29 mouse cellular contexts compared by ENCODE assay signal in the genomic region with DNA sequence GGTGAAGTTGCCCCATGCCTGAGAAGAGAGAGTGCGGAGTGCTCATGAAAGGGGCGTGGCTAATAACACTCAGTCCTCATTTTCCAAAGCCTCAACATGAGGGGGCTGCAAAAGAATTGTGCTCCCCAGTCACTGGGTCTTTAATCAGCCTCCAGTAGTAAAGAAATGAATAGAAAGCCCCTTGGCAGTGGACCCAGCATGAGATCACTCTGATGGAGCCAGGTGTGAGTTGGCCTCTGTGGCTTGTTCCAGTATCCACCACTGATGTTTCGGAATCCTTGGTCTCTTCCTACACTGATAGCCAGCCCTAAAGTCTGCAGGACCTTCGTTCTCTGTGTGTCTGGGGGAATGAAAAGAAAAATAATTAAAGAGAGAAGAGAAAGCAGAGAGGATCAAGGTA.
DNase-seq lines count a peak whose midpoint lies in the region; ATAC-seq and TF ChIP-seq lines count a peak whose summit lies in the region.
"Had no signal": no experiment of that assay in that cellular context is flagged by ENCODE, and none has a peak within 500 bp of the region (broad histone marks: within the 10 kb centered on the region; RNA-seq: fewer than 3 reads in every experiment).

No protein-coding gene starts in this region.

- H3K4me3 ChIP-seq in forebrain, embryonic 12.5 days (replicated peaks), result no peak overlapping the region
- H3K4me3 ChIP-seq in forebrain, postnatal 0 days (ENCODE audit: low read depth, low read length), result no peak overlapping the region
- no peak overlapping the region for H3K4me3 ChIP-seq in hindbrain, embryonic 14.5 days (replicated peaks; ENCODE audit: low read length)
- H3K4me3 ChIP-seq in hindbrain, embryonic 10.5 days, result no peak overlapping the region
- no peak overlapping the region for H3K4me3 ChIP-seq in midbrain, embryonic 15.5 days
- no peak overlapping the region for H3K4me3 ChIP-seq in midbrain, embryonic 11.5 days (ENCODE audit: low read depth, low read length)
- H3K4me3 ChIP-seq in neural tube, embryonic 14.5 days (ENCODE audit: low read depth, low read length), result no peak overlapping the region
- H3K4me3 ChIP-seq: heart, adult 2 months; heart, embryonic 12.5 days; layer of hippocampus, adult 2 months; left cerebral cortex, adult 2 months; neural tube, embryonic 12.5 days; stomach, embryonic 15.5 days had no signal

- no peak overlapping the region for H3K4me2 ChIP-seq in forebrain, embryonic 12.5 days
- H3K4me2 ChIP-seq in forebrain, postnatal 0 days (ENCODE audit: low read depth), result no peak overlapping the region
- H3K4me2 ChIP-seq in hindbrain, embryonic 14.5 days (replicated peaks), result no peak overlapping the region
- H3K4me2 ChIP-seq in midbrain, embryonic 15.5 days, result no peak overlapping the region
- no peak overlapping the region for H3K4me2 ChIP-seq in midbrain, embryonic 11.5 days
- no peak overlapping the region for H3K4me2 ChIP-seq in neural tube, embryonic 14.5 days (ENCODE audit: low read depth, low read length)
- H3K4me2 ChIP-seq: heart, embryonic 12.5 days; neural tube, embryonic 12.5 days; stomach, embryonic 15.5 days had no signal

- no peaks in the 10 kb centered on the region for H3K27me3 ChIP-seq in forebrain, embryonic 12.5 days
- no peaks in the 10 kb centered on the region for H3K27me3 ChIP-seq in forebrain, postnatal 0 days (ENCODE audit: insufficient read depth, low read length)
- no peaks in the 10 kb centered on the region for H3K27me3 ChIP-seq in hindbrain, embryonic 14.5 days (ENCODE audit: control insufficient read depth, insufficient read depth, low read length)
- H3K27me3 ChIP-seq in hindbrain, embryonic 10.5 days (ENCODE audit: insufficient read depth, poor library complexity, severe bottlenecking), result no peaks in the 10 kb centered on the region
- H3K27me3 ChIP-seq in midbrain, embryonic 15.5 days (replicated peaks), result no peaks in the 10 kb centered on the region
- no peaks in the 10 kb centered on the region for H3K27me3 ChIP-seq in midbrain, embryonic 11.5 days (ENCODE audit: control insufficient read depth, insufficient read depth, low read length)
- no peaks in the 10 kb centered on the region for H3K27me3 ChIP-seq in neural tube, embryonic 14.5 days (ENCODE audit: control insufficient read depth, insufficient read depth, low read length)
- H3K27me3 ChIP-seq: CH12.LX; heart, embryonic 12.5 days; neural tube, embryonic 12.5 days; stomach, embryonic 15.5 days had no signal

- peaks cover 9% of the 10 kb centered on the region; the same call in 1 of the 2 replicates for H3K4me1 ChIP-seq in forebrain, embryonic 12.5 days
- H3K4me1 ChIP-seq in forebrain, postnatal 0 days (ENCODE audit: insufficient read depth), result no peaks in the 10 kb centered on the region
- 0 out of 2 replicates have a peak, but pooled peaks cover 5% of the 10 kb centered on the region for H3K4me1 ChIP-seq in hindbrain, embryonic 14.5 days (replicated peaks; ENCODE audit: control insufficient read depth, insufficient read depth, low read length)
- no peaks in the 10 kb centered on the region for H3K4me1 ChIP-seq in hindbrain, embryonic 10.5 days (replicated peaks)
- H3K4me1 ChIP-seq in midbrain, embryonic 15.5 days, result peaks cover 9% of the 10 kb centered on the region; the same call in 1 of the 2 replicates
- no peaks in the 10 kb centered on the region for H3K4me1 ChIP-seq in midbrain, embryonic 11.5 days (ENCODE audit: control insufficient read depth, insufficient read depth, low read length)
- H3K4me1 ChIP-seq in neural tube, embryonic 14.5 days (ENCODE audit: control insufficient read depth, insufficient read depth, low read length), result peaks cover 4% of the 10 kb centered on the region; the same call in 1 of the 2 replicates
- H3K4me1 ChIP-seq: heart, embryonic 12.5 days; stomach, embryonic 15.5 days had no signal

- ATAC-seq in forebrain, embryonic 12.5 days (ENCODE audit: low FRiP score), result peak; percentile 43; the same call in 1 of the 2 replicates
- ATAC-seq in forebrain, postnatal 0 days, result no peak
- ATAC-seq in hindbrain, embryonic 14.5 days (ENCODE audit: low FRiP score), result no peak
- ATAC-seq in midbrain, embryonic 15.5 days (replicated peaks), result peak; percentile 25; the same call in 1 of the 2 replicates
- ATAC-seq in midbrain, embryonic 11.5 days (ENCODE audit: low FRiP score), result no peak
- 0 out of 2 replicates have a peak, but pooled peaks have one; percentile 25 for ATAC-seq in neural tube, embryonic 14.5 days (ENCODE audit: low read depth)
- ATAC-seq: activated CD4-positive, CD25-positive, alpha-beta regulatory T cell, adult 4 months had no signal

- H3K9me3 ChIP-seq in forebrain, embryonic 12.5 days, result no peaks in the 10 kb centered on the region
- no peaks in the 10 kb centered on the region for H3K9me3 ChIP-seq in forebrain, postnatal 0 days (ENCODE audit: low read length)
- H3K9me3 ChIP-seq in hindbrain, embryonic 14.5 days (ENCODE audit: control insufficient read depth, low read length), result no peaks in the 10 kb centered on the region
- H3K9me3 ChIP-seq in hindbrain, embryonic 10.5 days, result no peaks in the 10 kb centered on the region
- no peaks in the 10 kb centered on the region for H3K9me3 ChIP-seq in midbrain, embryonic 15.5 days
- no peaks in the 10 kb centered on the region for H3K9me3 ChIP-seq in midbrain, embryonic 11.5 days (ENCODE audit: control insufficient read depth, low read length)
- H3K9me3 ChIP-seq in neural tube, embryonic 14.5 days (ENCODE audit: control insufficient read depth, low read length), result no peaks in the 10 kb centered on the region
- H3K9me3 ChIP-seq: heart, embryonic 12.5 days; neural tube, embryonic 12.5 days; stomach, embryonic 15.5 days had no signal

- H3K27ac ChIP-seq in forebrain, embryonic 12.5 days, result no peak overlapping the region; the same call in 1 of the 2 replicates
- H3K27ac ChIP-seq in forebrain, postnatal 0 days (ENCODE audit: low read depth, low read length), result no peak overlapping the region
- H3K27ac ChIP-seq in hindbrain, embryonic 14.5 days, result 0 out of 2 replicates have a peak overlapping the region, but pooled peaks have one; percentile 26
- no peak overlapping the region for H3K27ac ChIP-seq in hindbrain, embryonic 10.5 days
- no peak overlapping the region for H3K27ac ChIP-seq in midbrain, embryonic 15.5 days
- no peak overlapping the region for H3K27ac ChIP-seq in midbrain, embryonic 11.5 days (ENCODE audit: low read depth, low read length)
- H3K27ac ChIP-seq in neural tube, embryonic 14.5 days (ENCODE audit: low read depth, low read length), result no peak overlapping the region
- H3K27ac ChIP-seq: heart, adult 2 months; layer of hippocampus, adult 2 months; left cerebral cortex, adult 2 months; liver, embryonic 14.5 days; macrophage; neural tube, embryonic 12.5 days; stomach, embryonic 15.5 days had no signal

- no peak for TF ChIP-seq CTCF in forebrain, postnatal 0 days (IDR thresholded peaks at IDR 0.05; ENCODE audit: low read depth)

- DNase-seq in forebrain, postnatal 0 days, result no peak
- no peak for DNase-seq in hindbrain, embryonic 14.5 days (ENCODE audit: low spot score)
- DNase-seq in hindbrain, embryonic 10.5 days (ENCODE audit: low spot score), result no peak
- no peak for DNase-seq in midbrain, embryonic 11.5 days (ENCODE audit: low spot score, missing footprints)
- no peak for DNase-seq in adrenal gland, postnatal 14 days
- DNase-seq: adrenal gland, adult 2 months; cerebellum, adult 11 months; cerebellum, adult 9-10 months; cerebellum, postnatal 36 days; heart, adult 2 months; heart, postnatal 4 days; kidney, adult 18-20 months; kidney, postnatal 36 days; liver; lung, adult 2 months; lung, postnatal 10 days; right cerebral cortex, postnatal 25 days had no signal

- H3K9ac ChIP-seq in forebrain, embryonic 12.5 days, result no peak overlapping the region
- H3K9ac ChIP-seq in forebrain, postnatal 0 days, result no peak overlapping the region
- H3K9ac ChIP-seq in hindbrain, embryonic 14.5 days, result no peak overlapping the region
- no peak overlapping the region for H3K9ac ChIP-seq in midbrain, embryonic 15.5 days
- H3K9ac ChIP-seq in midbrain, embryonic 11.5 days (ENCODE audit: low read length), result no peak overlapping the region
- H3K9ac ChIP-seq in neural tube, embryonic 14.5 days (replicated peaks; ENCODE audit: low read depth, low read length), result no peak overlapping the region
- H3K9ac ChIP-seq: heart, embryonic 12.5 days; liver, embryonic 14.5 days; neural tube, embryonic 12.5 days; stomach, embryonic 15.5 days had no signal

- no peaks in the 10 kb centered on the region for H3K36me3 ChIP-seq in forebrain, embryonic 12.5 days (replicated peaks)
- no peaks in the 10 kb centered on the region for H3K36me3 ChIP-seq in forebrain, postnatal 0 days (ENCODE audit: insufficient read depth)
- no peaks in the 10 kb centered on the region for H3K36me3 ChIP-seq in hindbrain, embryonic 14.5 days (replicated peaks; ENCODE audit: control insufficient read depth, insufficient read depth)
- no peaks in the 10 kb centered on the region for H3K36me3 ChIP-seq in hindbrain, embryonic 10.5 days
- H3K36me3 ChIP-seq in midbrain, embryonic 15.5 days (replicated peaks), result no peaks in the 10 kb centered on the region
- no peaks in the 10 kb centered on the region for H3K36me3 ChIP-seq in midbrain, embryonic 11.5 days (ENCODE audit: control insufficient read depth, insufficient read depth, low read length)
- no peaks in the 10 kb centered on the region for H3K36me3 ChIP-seq in neural tube, embryonic 14.5 days (ENCODE audit: control insufficient read depth, insufficient read depth, low read length)
- H3K36me3 ChIP-seq: heart, embryonic 12.5 days; neural tube, embryonic 12.5 days; stomach, embryonic 15.5 days had no signal

- WGBS in forebrain, embryonic 12.5 days, result 76% methylated on average over 4 of the region's 4 CpGs
- WGBS in forebrain, postnatal 0 days, result 36% methylated on average over 4 of the region's 4 CpGs
- 81% methylated on average over 4 of the region's 4 CpGs for WGBS in hindbrain, embryonic 14.5 days
- WGBS in hindbrain, embryonic 10.5 days, result 93% methylated on average over 4 of the region's 4 CpGs
- WGBS in midbrain, embryonic 15.5 days, result 77% methylated on average over 4 of the region's 4 CpGs
- WGBS in midbrain, embryonic 11.5 days, result 90% methylated on average over 4 of the region's 4 CpGs
- WGBS in neural tube, embryonic 14.5 days, result 84% methylated on average over 4 of the region's 4 CpGs

Comparison
In these comparisons a context has a peak if more than half of its experiments do, and no peak if none do; other contexts are left out.
1. ATAC-seq: peak in forebrain, embryonic 12.5 days (single experiment), midbrain, embryonic 15.5 days (single experiment) and neural tube, embryonic 14.5 days (single experiment); none in forebrain, postnatal 0 days (single experiment), hindbrain, embryonic 14.5 days (single experiment) and midbrain, embryonic 11.5 days (single experiment).